Mouse (Mus musculus) heart, embryonic 11.5 days (tissue): ENCODE measurements at regions not wholly inside any gene's neighbourhood (a gene's known extent, or its start where the extent isn't known, plus 50 kb on each side); places are given as distances from the start of the nearest gene placed in this dataset.
"Not testable (repeated sequence)": the region's sequence is repeated elsewhere in the genome, so short reads cannot be mapped to it uniquely, and the experiment has no call there.

Source experiments
- ATAC-seq: fragments of 200-750 bp; cut with Nextera tagmentation; replicated peaks from 2 replicates; pipeline ENCODE4 v1.8.0; 2017; ENCODE audit warnings: moderate library complexity; ENCODE audit not compliant: insufficient number of reproducible peaks, low FRiP score, low TSS enrichment
- H3K27ac ChIP-seq: fragments of 300-500 bp; sonication (generic); 2 replicates; pipeline ENCODE4 v1.5.1; 2014; ENCODE audit warnings: mild to moderate bottlenecking, low read depth, low read length
- H3K27me3 ChIP-seq: fragments of 300-500 bp; sonication (generic); 2 replicates; pipeline ENCODE4 v1.6.1; 2014; ENCODE audit warnings: mild to moderate bottlenecking, low read length, mixed read lengths; ENCODE audit not compliant: control insufficient read depth, insufficient read depth
- H3K36me3 ChIP-seq: fragments of 300-500 bp; sonication (generic); 2 replicates; pipeline ENCODE4 v1.6.1; 2014; ENCODE audit warnings: mild to moderate bottlenecking, low read length, moderate library complexity, mixed read lengths; ENCODE audit not compliant: control insufficient read depth, insufficient read depth
- H3K4me1 ChIP-seq: fragments of 300-500 bp; sonication (generic); 2 replicates; pipeline ENCODE4 v1.6.1; 2014; ENCODE audit warnings: low read length; ENCODE audit not compliant: control insufficient read depth, insufficient read depth
- H3K4me2 ChIP-seq: fragments of 300-500 bp; sonication (generic); 2 replicates; pipeline ENCODE4 v1.6.1; 2014; ENCODE audit warnings: mild to moderate bottlenecking, moderate library complexity
- H3K4me3 ChIP-seq: fragments of 300-500 bp; sonication (generic); 2 replicates; pipeline ENCODE4 v1.5.1; 2014; ENCODE audit warnings: low read depth, low read length
- H3K9ac ChIP-seq: fragments of 300-500 bp; sonication (generic); 2 replicates; pipeline ENCODE4 v1.6.1; 2014; ENCODE audit warnings: mild to moderate bottlenecking, low read depth, low read length, moderate library complexity
- H3K9me3 ChIP-seq: fragments of 300-500 bp; sonication (generic); replicated peaks from 2 replicates; pipeline ENCODE4 v1.6.1; 2016; ENCODE audit warnings: low read length; ENCODE audit not compliant: control insufficient read depth
- WGBS: fragments of 180-500 bp; shearing (Covaris S2); extraction: QIAGEN DNeasy Blood & Tissue Kit; methylation state at CpG from one replicate; pipeline ENCODE4 v1.1.7; 2014; ENCODE audit not compliant: insufficient replicate concordance; 5-methylcytosine and 5-hydroxymethylcytosine counted together

- Histone ChIP-seq H3K27me3 (no peaks in the 10 kb centered on the region), H3K27ac (no peak overlapping the region), H3K36me3 (no peaks in the 10 kb centered on the region), H3K9ac (no peak overlapping the region), H3K4me1 (no peaks in the 10 kb centered on the region), H3K9me3 (no peaks in the 10 kb centered on the region), H3K4me3 (no peak overlapping the region), H3K4me2 (no peak overlapping the region)
- no peak for ATAC-seq
- 71% methylated on average over 2 of the region's 2 CpGs for WGBS
These were observed 67.5 kb upstream of the Map9 start for GRCm38 (mm10) chr3:82290373-82290772.

GRCm38 (mm10) chr3:82288996-82289395 lies 68.8 kb upstream of the Map9 start:
- no peak for ATAC-seq
- H3K27me3 ChIP-seq: no peaks in the 10 kb centered on the region
- H3K36me3 ChIP-seq: no peaks in the 10 kb centered on the region
- no peak overlapping the region for H3K4me2 ChIP-seq
- no peak overlapping the region for H3K9ac ChIP-seq
- H3K27ac ChIP-seq: no peak overlapping the region
- no peaks in the 10 kb centered on the region for H3K9me3 ChIP-seq
- no peak overlapping the region for H3K4me3 ChIP-seq
- H3K4me1 ChIP-seq: no peaks in the 10 kb centered on the region
- 69% methylated on average over 6 of the region's 6 CpGs for WGBS

- no peaks in the 10 kb centered on the region for H3K27me3 ChIP-seq
- H3K4me3 ChIP-seq: no peak overlapping the region
- H3K4me1 ChIP-seq: peaks cover 10% of the 10 kb centered on the region
- H3K9ac ChIP-seq: no peak overlapping the region
- H3K4me2 ChIP-seq: no peak overlapping the region
- H3K9me3 ChIP-seq: no peaks in the 10 kb centered on the region
- H3K27ac ChIP-seq: no peak overlapping the region
- no peak for ATAC-seq
- no peaks in the 10 kb centered on the region for H3K36me3 ChIP-seq
These were observed 80.7 kb upstream of the Map9 start for GRCm38 (mm10) chr3:82276977-82277714.

- H3K27ac ChIP-seq: peak overlapping the region; percentile 51; the same call in 1 of the 2 replicates
- H3K4me3 ChIP-seq: no peak overlapping the region
These were observed 82.0 kb upstream of the Map9 start for GRCm38 (mm10) chr3:82275822-82276203.

GRCm38 (mm10) chr3:82274945-82275821 lies 82.7 kb upstream of the Map9 start:
- H3K4me3 ChIP-seq: no peak overlapping the region
- peak overlapping the region; percentile 82 for H3K27ac ChIP-seq
- no peaks in the 10 kb centered on the region for H3K9me3 ChIP-seq
- peaks cover 10% of the 10 kb centered on the region for H3K4me1 ChIP-seq
- no peak for ATAC-seq
- WGBS: 30% methylated on average over 7 of the region's 7 CpGs
- H3K27me3 ChIP-seq: no peaks in the 10 kb centered on the region
- H3K4me2 ChIP-seq: no peak overlapping the region
- no peak overlapping the region for H3K9ac ChIP-seq
- no peaks in the 10 kb centered on the region for H3K36me3 ChIP-seq

More at GRCm38 (mm10) chr3:82275822-82276203, 82.0 kb upstream of the Map9 start:
- Histone ChIP-seq H3K9ac (no peak overlapping the region), H3K9me3 (no peaks in the 10 kb centered on the region), H3K36me3 (no peaks in the 10 kb centered on the region), H3K27me3 (no peaks in the 10 kb centered on the region), H3K4me2 (no peak overlapping the region), H3K4me1 (peaks cover 10% of the 10 kb centered on the region)
- ATAC-seq: no peak
- 71% methylated on average over 4 of the region's 4 CpGs for whole genome bisulfite sequencing

- peak; percentile 80 for ATAC-seq
These were observed 83.5 kb upstream of the Map9 start for GRCm38 (mm10) chr3:82274196-82274937.

GRCm38 (mm10) chr3:82273511-82273910 lies 84.3 kb upstream of the Map9 start:
- WGBS: 58% methylated on average over 2 of the region's 2 CpGs
- ATAC-seq: not testable (repeated sequence)

More at GRCm38 (mm10) chr3:82274196-82274937, 83.5 kb upstream of the Map9 start:
- Histone ChIP-seq H3K9me3 (no peaks in the 10 kb centered on the region), H3K36me3 (no peaks in the 10 kb centered on the region), H3K9ac (0 out of 2 replicates have a peak overlapping the region, but pooled peaks have one; percentile 12), H3K4me3 (no peak overlapping the region), H3K27me3 (no peaks in the 10 kb centered on the region), H3K4me1 (peaks cover 10% of the 10 kb centered on the region), H3K27ac (peak overlapping the region; percentile 82), H3K4me2 (0 out of 2 replicates have a peak overlapping the region, but pooled peaks have one; percentile 22)
- WGBS: 20% methylated on average over 6 of the region's 6 CpGs

GRCm38 (mm10) chr3:82271965-82272364 lies 85.9 kb upstream of the Map9 start:
- no peak for ATAC-seq

More at GRCm38 (mm10) chr3:82273511-82273910, 84.3 kb upstream of the Map9 start:
- H3K9ac ChIP-seq, H3K4me3 ChIP-seq, H3K27me3 ChIP-seq, H3K4me2 ChIP-seq, H3K9me3 ChIP-seq, H3K36me3 ChIP-seq: not testable (repeated sequence)
- H3K4me1 ChIP-seq: peaks cover 10% of the 10 kb centered on the region
- peak overlapping the region; percentile 82; the same call in 1 of the 2 replicates for H3K27ac ChIP-seq

More at GRCm38 (mm10) chr3:82271965-82272364, 85.9 kb upstream of the Map9 start:
- Histone ChIP-seq H3K4me3 (no peak overlapping the region), H3K4me2 (no peak overlapping the region), H3K27ac (no peak overlapping the region), H3K36me3 (no peaks in the 10 kb centered on the region), H3K4me1 (peaks cover 10% of the 10 kb centered on the region), H3K9ac (no peak overlapping the region), H3K27me3 (no peaks in the 10 kb centered on the region), H3K9me3 (no peaks in the 10 kb centered on the region)
- 69% methylated on average over 1 of the region's 1 CpGs for WGBS
